Comparison of ENCODE assay signal across 28 mouse cellular contexts in genomic region chr9:70097542-70097941, GRCm38 (mm10). TPM values are rescaled to one million over a fixed set of nuclear protein-coding genes. Genes with fewer than 3 reads are reported as not detected.
DNase-seq lines count a peak whose midpoint lies in the region; ATAC-seq and TF ChIP-seq lines count a peak whose summit lies in the region.
"Had no signal": no experiment of that assay in that cellular context is flagged by ENCODE, and none has a peak within 500 bp of the region (broad histone marks: within the 10 kb centered on the region; RNA-seq: fewer than 3 reads in every experiment).

No protein-coding gene starts in this region.

- ATAC-seq in cerebellum, adult (ENCODE audit: insufficient number of reproducible peaks, low FRiP score, low TSS enrichment), result no peak
- ATAC-seq in intestine, embryonic 16.5 days, result no peak
- ATAC-seq: activated CD4-positive, CD25-positive, alpha-beta regulatory T cell, adult 4 months; CD4-positive, CD25-positive, alpha-beta regulatory T cell, adult 4 months; Patski had no signal

- 91% methylated on average over 2 of the region's 2 CpGs for WGBS in intestine, embryonic 16.5 days

- no peak overlapping the region for H3K9ac ChIP-seq in intestine, embryonic 16.5 days (ENCODE audit: low read depth, low read length)

- H3K79me2 ChIP-seq in C2C12 (ENCODE audit: control insufficient read depth, insufficient read depth) (no peaks in the 10 kb centered on the region), myocyte (ENCODE audit: control insufficient read depth, insufficient read depth) (no peaks in the 10 kb centered on the region)

- no peaks in the 10 kb centered on the region for H3K4me1 ChIP-seq in intestine, embryonic 16.5 days (ENCODE audit: control insufficient read depth, insufficient read depth, low read length)

- no peak overlapping the region for H3ac ChIP-seq in C2C12 (ENCODE audit: control insufficient read depth, insufficient read length, low read depth)
- H3ac ChIP-seq in myocyte (ENCODE audit: control insufficient read depth, insufficient read length), result no peak overlapping the region

- H3K79me3 ChIP-seq in C2C12 (ENCODE audit: low read depth), result no peaks in the 10 kb centered on the region

- no peak for TF ChIP-seq POLR2A in myocyte (IDR thresholded peaks at IDR 0.05; ENCODE audit: insufficient read length, low read depth)

- no peak overlapping the region for H3K4me2 ChIP-seq in myocyte (ENCODE audit: low read depth)
- H3K4me2 ChIP-seq in intestine, embryonic 16.5 days (ENCODE audit: low read depth, low read length), result no peak overlapping the region

- H3K36me3 ChIP-seq in C2C12 (ENCODE audit: control insufficient read depth, insufficient read depth) (no peaks in the 10 kb centered on the region), myocyte (ENCODE audit: control insufficient read depth, insufficient read depth) (no peaks in the 10 kb centered on the region)
- H3K36me3 ChIP-seq in intestine, embryonic 16.5 days (ENCODE audit: control insufficient read depth, insufficient read depth, low read length), result no peaks in the 10 kb centered on the region
- H3K36me3 ChIP-seq: G1E had no signal

- no peaks in the 10 kb centered on the region for H3K9me3 ChIP-seq in intestine, embryonic 16.5 days (ENCODE audit: control insufficient read depth, low read length)
- H3K9me3 ChIP-seq: G1E had no signal

- H3K27me3 ChIP-seq in C2C12 (ENCODE audit: control insufficient read depth, insufficient read depth, insufficient read length), result no peaks in the 10 kb centered on the region
- H3K27me3 ChIP-seq in myocyte (ENCODE audit: control insufficient read depth, insufficient read depth, insufficient read length), result no peaks in the 10 kb centered on the region
- H3K27me3 ChIP-seq in intestine, embryonic 16.5 days (replicated peaks; ENCODE audit: control insufficient read depth, insufficient read depth, low read length), result no peaks in the 10 kb centered on the region
- H3K27me3 ChIP-seq: CH12.LX, Patski had no signal

- no peak overlapping the region for H3K27ac ChIP-seq in intestine, embryonic 16.5 days (ENCODE audit: low read length)

- DNase-seq in 3T3-L1 (ENCODE audit: low read depth, low spot score) (peak; percentile 39), NIH3T3 (ENCODE audit: low read depth) (peak; percentile 16)
- DNase-seq in c-Kit-positive CD71-positive TER-119-positive erythroid progenitor cells, embryonic 14.5 days (ENCODE audit: low spot score), result no peak
- no peak for DNase-seq in urinary bladder, postnatal 10 days (ENCODE audit: low spot score)
- DNase-seq: adrenal gland, adult 2 months; adrenal gland, adult 8-10 months; adrenal gland, postnatal 10 days; adrenal gland, postnatal 14 days; adrenal gland, postnatal 25 days; adrenal gland, postnatal 36 days; B cell, adult 2 months; cerebellum, adult 11 months; cerebellum, adult 11-12 months; cerebellum, adult 18-20 months; cerebellum, adult 2 months; cerebellum, adult 8-10 months; cerebellum, adult 9-10 months; cerebellum, adult 9-11 months had no signal

- no peak for TF ChIP-seq CTCF in C2C12 (IDR thresholded peaks at IDR 0.05; ENCODE audit: control insufficient read depth, insufficient read depth, insufficient read length)

- H3K4me3 ChIP-seq in C2C12 (ENCODE audit: insufficient read depth, poor library complexity, severe bottlenecking) (no peak overlapping the region), myocyte (no peak overlapping the region)
- H3K4me3 ChIP-seq in intestine, embryonic 16.5 days (ENCODE audit: low read length), result no peak overlapping the region

TF ChIP-seq in C2C12, 6 proteins besides CTCF, POLR2A, EP300 and RAD21:
- peak; percentile 68 for TF ChIP-seq MYOD1 (IDR thresholded peaks at IDR 0.05; ENCODE audit: control insufficient read depth, insufficient read length, low read depth)
- TF ChIP-seq USF1 (IDR thresholded peaks at IDR 0.05; ENCODE audit: low read depth), result no peak
TF ChIP-seq in C2C12: peak in this region for 1.

TF ChIP-seq in myocyte, 11 proteins besides CTCF, POLR2A, EP300 and RAD21:
- no peak for TF ChIP-seq SRF (IDR thresholded peaks at IDR 0.05; ENCODE audit: control insufficient read depth, insufficient read length, low read depth)
- TF ChIP-seq MYOD1 (IDR thresholded peaks at IDR 0.05; ENCODE audit: control insufficient read depth in 1 of 3, insufficient read length in 2 of 3, low read depth in 2 of 3), result peak in 2 of 3 experiments; percentile 62 to 69
- no peak for TF ChIP-seq TCF3 (IDR thresholded peaks at IDR 0.05; ENCODE audit: insufficient read length, low read depth)
- no peak for TF ChIP-seq REST (IDR thresholded peaks at IDR 0.05; ENCODE audit: insufficient read depth, insufficient read length)
- TF ChIP-seq MAX (IDR thresholded peaks at IDR 0.05; ENCODE audit: low read depth), result no peak
- TF ChIP-seq E2F4 (IDR thresholded peaks at IDR 0.05; ENCODE audit: insufficient read depth), result no peak
- no peak for TF ChIP-seq USF1 (IDR thresholded peaks at IDR 0.05; ENCODE audit: low read depth)
- no peak for TF ChIP-seq CEBPB (IDR thresholded peaks at IDR 0.05; ENCODE audit: insufficient read depth, poor library complexity, severe bottlenecking)
- peak in 1 of 3 experiments; percentile 45 for TF ChIP-seq MYOG (IDR thresholded peaks at IDR 0.05; ENCODE audit: control insufficient read depth in 1 of 3, insufficient read depth in 1 of 3, insufficient read length in 2 of 3, low read depth in 2 of 3)
- no peak for TF ChIP-seq TCF12 (IDR thresholded peaks at IDR 0.05; ENCODE audit: insufficient read depth, poor library complexity, severe bottlenecking)
- TF ChIP-seq POLR2AphosphoS2 (IDR thresholded peaks at IDR 0.05; ENCODE audit: insufficient read length, low read depth), result no peak

RNA-seq across cellular contexts. Expression of gene Fam81a, which starts 44.8 kb away (rescaled TPM):
- polyA plus RNA-seq in C2C12 (2012; fragmentation: generic; extraction: Trizol) (0.90 TPM), myocyte (2012; fragmentation: generic; extraction: Trizol) (0.20 TPM)
- polyA plus RNA-seq in intestine, embryonic 16.5 days (2015; fragmentation: Nextera tagmentation; extraction: Ambion mirVana), result 4.8 and 5.3 TPM in 2 replicates
- polyA plus RNA-seq: G1E had no signal

RNA-seq across cellular contexts. Expression of gene Gcnt3, which starts 59.7 kb away (rescaled TPM):
- polyA plus RNA-seq in C2C12 (2012; fragmentation: generic; extraction: Trizol), result 0.11 TPM
- polyA plus RNA-seq in myocyte (2012; fragmentation: generic; extraction: Trizol), result 0.05 TPM
- polyA plus RNA-seq in intestine, embryonic 16.5 days (2015; fragmentation: Nextera tagmentation; extraction: Ambion mirVana), result 12.7 and 13.0 TPM in 2 replicates
- polyA plus RNA-seq: activated CD4-positive, CD25-positive, alpha-beta regulatory T cell, adult 4 months; adrenal gland, adult 2 months; brain, embryonic 14.5 days; CD4-positive, CD25-positive, alpha-beta regulatory T cell, adult 4 months; cerebellum, adult 2 months; G1E had no signal

Comparison
In these comparisons a context has a peak if more than half of its experiments do, and no peak if none do; other contexts are left out.
1. DNase-seq: peak in 3T3-L1 (single experiment) and NIH3T3 (single experiment); none in c-Kit-positive CD71-positive TER-119-positive erythroid progenitor cells, embryonic 14.5 days (single experiment) and urinary bladder, postnatal 10 days (single experiment).
2. RNA of gene Gcnt3, which starts 59.7 kb away (polyA plus RNA-seq): 12.7 to 13.0 TPM in intestine, embryonic 16.5 days; 0.11 TPM in C2C12 (single experiment) and 0.05 TPM in myocyte (single experiment); every median in the first group is over 10 times any median in the second.